Mouse (Mus musculus): ENCODE data around the gene Vmn2r90. TPM values are rescaled to one million over a fixed set of nuclear protein-coding genes. Genes with fewer than 3 reads are reported as not detected.
"Not testable (repeated sequence)": the region's sequence is repeated elsewhere in the genome, so short reads cannot be mapped to it uniquely, and the experiment has no call there.

Gene Vmn2r90
- polyA plus RNA-seq (2014; fragmentation: Nextera tagmentation; extraction: Ambion mirVana): not detected in 2 replicates

GRCm38 (mm10) chr17:17703447-17703846 lies at the start of gene Vmn2r90:
Vmn2r90 (plus strand) TSS chr17:17703747.
- H3K27me3 ChIP-seq (ENCODE audit: control insufficient read depth, insufficient read depth, low read length): no peaks in the 10 kb centered on the region
- no peak within 1 kb of the TSS for H3K4me3 ChIP-seq (ENCODE audit: low read depth, low read length)
- no peaks in the 10 kb centered on the region for H3K36me3 ChIP-seq (ENCODE audit: control insufficient read depth, insufficient read depth, low read length)
- no peak within 1 kb of the TSS for H3K27ac ChIP-seq (replicated peaks; ENCODE audit: low read depth, low read length)
- WGBS: 74% methylated on average over 1 of the region's 1 CpGs
- no peaks in the 10 kb centered on the region for H3K9me3 ChIP-seq (ENCODE audit: control insufficient read depth, low read length)
- H3K9ac ChIP-seq (ENCODE audit: low read length): no peak within 1 kb of the TSS
- no peaks in the 10 kb centered on the region for H3K4me1 ChIP-seq (ENCODE audit: control insufficient read depth, insufficient read depth, low read length)
- no peak for DNase-seq (ENCODE audit: low spot score)
- H3K4me2 ChIP-seq (ENCODE audit: low read depth, severe bottlenecking): no peak within 1 kb of the TSS
- ATAC-seq (ENCODE audit: insufficient number of reproducible peaks, low FRiP score, low TSS enrichment, low read depth): no peak

DNA sequence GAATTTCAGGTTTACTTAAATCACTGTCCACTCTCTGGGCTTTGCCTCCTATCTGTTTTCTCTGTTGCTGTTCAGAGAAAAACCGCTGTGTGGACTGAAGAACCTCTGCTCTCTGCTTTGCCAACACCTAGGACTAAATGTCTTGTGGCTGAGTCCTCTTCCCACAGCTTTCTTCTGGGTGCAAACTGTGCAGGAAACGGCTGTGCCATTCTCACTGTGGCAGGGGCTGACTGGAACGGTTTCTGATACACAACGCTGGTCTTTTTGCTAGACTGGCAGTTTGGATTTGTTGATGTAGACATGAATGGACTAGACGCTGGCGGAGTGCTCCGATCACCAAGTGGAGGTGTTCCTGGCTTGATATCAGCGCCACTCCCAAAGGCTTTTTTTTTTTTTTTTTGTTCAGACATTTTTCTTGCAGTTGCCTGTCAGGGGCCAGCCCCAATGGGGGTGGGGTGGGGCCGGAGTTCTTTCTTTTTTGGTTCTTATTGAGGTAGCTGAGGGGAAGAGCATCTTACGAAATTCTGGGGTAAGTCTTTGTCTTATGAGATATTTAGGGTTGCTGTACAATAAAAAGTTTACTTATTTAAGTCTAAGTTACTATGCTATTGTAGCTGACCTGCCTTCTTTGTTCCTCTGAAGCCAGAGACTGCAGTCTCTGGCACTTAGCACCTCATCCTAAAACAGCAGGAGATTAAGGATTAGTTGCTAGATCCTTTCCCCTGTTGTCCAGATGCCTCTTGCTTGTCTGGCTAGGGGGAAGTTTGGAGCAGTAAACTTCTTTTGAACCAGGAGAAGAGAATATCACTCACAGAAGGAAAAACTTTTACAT lies 48.3 kb upstream of the Vmn2r90 start:
- 0 out of 2 replicates have a peak overlapping the region, but pooled peaks have one; percentile 5 for H3K9ac ChIP-seq (ENCODE audit: low read length)
- DNase-seq (ENCODE audit: low spot score) (no peak), ATAC-seq (ENCODE audit: insufficient number of reproducible peaks, low FRiP score, low TSS enrichment, low read depth) (no peak)
- H3K4me2 ChIP-seq (ENCODE audit: low read depth, severe bottlenecking): peak overlapping the region; percentile 21; the same call in 1 of the 2 replicates
- H3K9me3 ChIP-seq (ENCODE audit: control insufficient read depth, low read length): no peaks in the 10 kb centered on the region
- no peaks in the 10 kb centered on the region for H3K4me1 ChIP-seq (ENCODE audit: control insufficient read depth, insufficient read depth, low read length)
- no peaks in the 10 kb centered on the region for H3K36me3 ChIP-seq (ENCODE audit: control insufficient read depth, insufficient read depth, low read length)
- WGBS: 14% methylated on average over 10 of the region's 10 CpGs
- H3K27me3 ChIP-seq (ENCODE audit: control insufficient read depth, insufficient read depth, low read length): no peaks in the 10 kb centered on the region
- H3K4me3 ChIP-seq (ENCODE audit: low read depth, low read length): no peak overlapping the region
- no peak overlapping the region for H3K27ac ChIP-seq (replicated peaks; ENCODE audit: low read depth, low read length)

DNA sequence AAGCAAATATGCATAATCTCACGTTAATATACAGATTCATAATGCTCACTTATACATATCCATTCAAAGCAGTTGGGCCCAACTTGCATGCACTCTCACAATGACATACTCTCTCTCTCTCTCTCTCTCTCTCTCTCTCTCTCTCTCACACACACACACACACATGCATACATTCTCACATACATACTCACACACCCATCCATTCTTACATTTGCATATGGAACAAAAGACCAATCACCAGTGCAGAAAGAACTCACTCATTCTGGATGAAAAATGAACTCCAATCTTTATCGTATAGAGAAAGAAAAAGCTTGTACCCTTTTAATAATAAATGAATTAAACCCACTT lies 47.7 kb upstream of the Vmn2r90 start:
- H3K36me3 ChIP-seq (ENCODE audit: control insufficient read depth, insufficient read depth, low read length): no peaks in the 10 kb centered on the region
- H3K4me2 ChIP-seq (ENCODE audit: low read depth, severe bottlenecking): no peak overlapping the region
- ATAC-seq (ENCODE audit: insufficient number of reproducible peaks, low FRiP score, low TSS enrichment, low read depth) (no peak), DNase-seq (ENCODE audit: low spot score) (no peak)
- no peaks in the 10 kb centered on the region for H3K9me3 ChIP-seq (ENCODE audit: control insufficient read depth, low read length)
- no peaks in the 10 kb centered on the region for H3K4me1 ChIP-seq (ENCODE audit: control insufficient read depth, insufficient read depth, low read length)
- no peaks in the 10 kb centered on the region for H3K27me3 ChIP-seq (ENCODE audit: control insufficient read depth, insufficient read depth, low read length)
- WGBS: 34% methylated on average over 2 of the region's 2 CpGs
- no peak overlapping the region for H3K4me3 ChIP-seq (ENCODE audit: low read depth, low read length)
- H3K9ac ChIP-seq (ENCODE audit: low read length): no peak overlapping the region
- H3K27ac ChIP-seq (replicated peaks; ENCODE audit: low read depth, low read length): no peak overlapping the region

DNA sequence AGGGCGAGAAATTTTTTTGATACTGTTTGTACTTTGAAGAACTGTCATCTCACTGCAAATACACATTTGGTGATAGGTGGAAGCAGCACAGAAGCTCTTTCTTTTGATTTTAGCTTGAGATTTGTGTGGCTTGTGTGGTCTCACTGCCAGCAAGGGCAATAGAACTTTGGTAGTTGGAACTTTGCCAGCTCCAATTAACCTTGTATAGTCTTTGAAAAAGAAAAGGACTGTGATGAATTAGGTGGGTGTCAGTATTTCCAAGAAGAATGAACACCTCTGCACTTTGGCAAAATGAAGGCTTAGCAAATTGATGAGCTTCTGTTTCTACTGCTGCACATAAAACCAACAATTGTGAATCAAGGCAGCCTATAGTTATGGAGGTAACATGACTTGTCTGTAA lies 24.8 kb upstream of the Vmn2r90 start:
- Histone ChIP-seq H3K27me3 (ENCODE audit: control insufficient read depth, insufficient read depth, low read length) (no peaks in the 10 kb centered on the region), H3K4me1 (ENCODE audit: control insufficient read depth, insufficient read depth, low read length) (no peaks in the 10 kb centered on the region), H3K4me3 (ENCODE audit: low read depth, low read length) (no peak overlapping the region), H3K9ac (ENCODE audit: low read length) (no peak overlapping the region), H3K36me3 (ENCODE audit: control insufficient read depth, insufficient read depth, low read length) (no peaks in the 10 kb centered on the region), H3K9me3 (ENCODE audit: control insufficient read depth, low read length) (no peaks in the 10 kb centered on the region), H3K4me2 (ENCODE audit: low read depth, severe bottlenecking) (no peak overlapping the region), H3K27ac (replicated peaks; ENCODE audit: low read depth, low read length) (no peak overlapping the region)
- 92% methylated on average over 1 of the region's 1 CpGs for WGBS
- ATAC-seq (ENCODE audit: insufficient number of reproducible peaks, low FRiP score, low TSS enrichment, low read depth): no peak
- DNase-seq (ENCODE audit: low spot score): no peak

DNA sequence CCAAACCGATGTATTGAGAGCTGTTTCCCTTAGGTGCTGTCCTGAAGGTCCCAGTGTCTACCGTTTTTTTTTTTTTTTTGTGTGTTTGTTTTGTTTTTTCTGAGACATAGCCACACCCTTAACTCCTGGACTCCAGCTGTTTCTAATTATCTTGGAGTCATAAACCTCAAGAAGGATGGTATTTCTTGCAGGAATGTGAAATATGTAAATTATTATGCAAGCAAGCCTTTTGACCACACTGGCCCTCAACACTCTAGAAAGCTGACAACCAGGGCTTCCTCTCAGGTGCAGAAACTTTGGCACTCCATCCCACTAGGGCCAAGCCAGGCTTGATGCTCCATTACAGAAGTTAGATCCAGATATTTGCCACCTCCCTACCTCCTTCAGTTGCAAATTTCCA lies 12.9 kb upstream of the Vmn2r90 start:
- no peak overlapping the region for H3K9ac ChIP-seq (ENCODE audit: low read length)
- H3K27me3 ChIP-seq (ENCODE audit: control insufficient read depth, insufficient read depth, low read length): no peaks in the 10 kb centered on the region
- H3K36me3 ChIP-seq (ENCODE audit: control insufficient read depth, insufficient read depth, low read length): no peaks in the 10 kb centered on the region
- H3K4me2 ChIP-seq (ENCODE audit: low read depth, severe bottlenecking): no peak overlapping the region
- no peak for DNase-seq (ENCODE audit: low spot score)
- no peaks in the 10 kb centered on the region for H3K4me1 ChIP-seq (ENCODE audit: control insufficient read depth, insufficient read depth, low read length)
- H3K27ac ChIP-seq (replicated peaks; ENCODE audit: low read depth, low read length): no peak overlapping the region
- no peak overlapping the region for H3K4me3 ChIP-seq (ENCODE audit: low read depth, low read length)
- no peaks in the 10 kb centered on the region for H3K9me3 ChIP-seq (ENCODE audit: control insufficient read depth, low read length)
- no peak for ATAC-seq (ENCODE audit: insufficient number of reproducible peaks, low FRiP score, low TSS enrichment, low read depth)
- WGBS: 72% methylated on average over 2 of the region's 2 CpGs

GRCm38 (mm10) chr17:17732396-17732795 lies 28.8 kb downstream of the Vmn2r90 start:
- not testable (repeated sequence) for ATAC-seq (ENCODE audit: insufficient number of reproducible peaks, low FRiP score, low TSS enrichment, low read depth); H3K4me1 ChIP-seq (ENCODE audit: control insufficient read depth, insufficient read depth, low read length); DNase-seq (ENCODE audit: low spot score); H3K27me3 ChIP-seq (ENCODE audit: control insufficient read depth, insufficient read depth, low read length); H3K4me3 ChIP-seq (ENCODE audit: low read depth, low read length); H3K27ac ChIP-seq (replicated peaks; ENCODE audit: low read depth, low read length); H3K9ac ChIP-seq (ENCODE audit: low read length); H3K9me3 ChIP-seq (ENCODE audit: control insufficient read depth, low read length); H3K36me3 ChIP-seq (ENCODE audit: control insufficient read depth, insufficient read depth, low read length); H3K4me2 ChIP-seq (ENCODE audit: low read depth, severe bottlenecking)
- 80% methylated on average over 4 of the region's 4 CpGs for WGBS

DNA sequence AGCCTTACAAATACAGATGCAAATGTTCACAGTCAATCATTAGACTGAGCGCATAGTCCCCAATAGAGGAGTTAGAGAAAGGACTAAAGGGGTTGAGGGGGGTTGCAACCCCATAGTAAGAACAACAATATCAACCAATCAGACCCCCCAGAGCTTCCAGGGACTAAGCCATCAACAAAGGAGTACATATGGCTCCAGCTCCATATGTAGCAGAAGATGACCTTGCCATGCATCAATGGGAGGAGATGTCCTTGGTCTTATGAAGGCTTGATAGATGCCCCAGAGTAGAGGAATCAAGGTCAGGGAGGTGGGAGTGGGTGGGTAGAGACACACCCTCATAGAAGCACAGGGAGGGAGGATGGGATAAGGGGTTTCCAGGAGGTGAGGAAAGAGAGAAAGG lies 35.1 kb downstream of the Vmn2r90 start:
- ATAC-seq (ENCODE audit: insufficient number of reproducible peaks, low FRiP score, low TSS enrichment, low read depth): no peak
- H3K27ac ChIP-seq (replicated peaks; ENCODE audit: low read depth, low read length): no peak overlapping the region
- H3K9me3 ChIP-seq (ENCODE audit: control insufficient read depth, low read length): peaks cover 2% of the 10 kb centered on the region; the same call in 1 of the 2 replicates
- 81% methylated on average over 1 of the region's 1 CpGs for WGBS
- H3K27me3 ChIP-seq (ENCODE audit: control insufficient read depth, insufficient read depth, low read length): no peaks in the 10 kb centered on the region
- no peak overlapping the region for H3K4me2 ChIP-seq (ENCODE audit: low read depth, severe bottlenecking)
- no peak overlapping the region for H3K4me3 ChIP-seq (ENCODE audit: low read depth, low read length)
- no peak for DNase-seq (ENCODE audit: low spot score)
- H3K9ac ChIP-seq (ENCODE audit: low read length): no peak overlapping the region
- no peaks in the 10 kb centered on the region for H3K4me1 ChIP-seq (ENCODE audit: control insufficient read depth, insufficient read depth, low read length)
- no peaks in the 10 kb centered on the region for H3K36me3 ChIP-seq (ENCODE audit: control insufficient read depth, insufficient read depth, low read length)

DNA sequence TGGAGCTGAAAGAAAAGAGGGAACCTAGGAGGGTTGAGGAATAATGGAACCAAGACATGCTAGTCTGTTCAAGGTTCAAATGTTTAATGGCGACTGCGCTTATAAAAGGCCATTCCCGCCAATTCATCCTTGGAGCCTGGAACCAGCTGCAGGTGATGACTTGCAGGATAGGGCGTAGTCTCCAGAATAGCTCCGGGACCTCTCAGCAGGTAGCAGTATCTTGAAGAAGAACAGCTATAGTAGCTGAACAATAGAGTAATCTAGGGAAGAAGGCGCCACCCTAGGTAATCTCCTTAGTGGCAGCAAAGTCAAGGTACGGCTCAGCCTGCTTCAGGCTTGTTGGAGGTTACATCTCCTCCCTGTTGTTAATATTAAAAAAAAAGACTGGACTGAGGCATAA lies 35.8 kb downstream of the Vmn2r90 start:
- H3K9ac ChIP-seq (ENCODE audit: low read length); H3K36me3 ChIP-seq (ENCODE audit: control insufficient read depth, insufficient read depth, low read length); H3K9me3 ChIP-seq (ENCODE audit: control insufficient read depth, low read length); ATAC-seq (ENCODE audit: insufficient number of reproducible peaks, low FRiP score, low TSS enrichment, low read depth); H3K4me2 ChIP-seq (ENCODE audit: low read depth, severe bottlenecking); DNase-seq (ENCODE audit: low spot score); H3K27me3 ChIP-seq (ENCODE audit: control insufficient read depth, insufficient read depth, low read length); H3K27ac ChIP-seq (replicated peaks; ENCODE audit: low read depth, low read length); H3K4me3 ChIP-seq (ENCODE audit: low read depth, low read length); H3K4me1 ChIP-seq (ENCODE audit: control insufficient read depth, insufficient read depth, low read length): not testable (repeated sequence)
- WGBS: 94% methylated on average over 7 of the region's 7 CpGs

GRCm38 (mm10) chr17:17739936-17740335 lies 36.4 kb downstream of the Vmn2r90 start:
- H3K9me3 ChIP-seq (ENCODE audit: control insufficient read depth, low read length); H3K4me3 ChIP-seq (ENCODE audit: low read depth, low read length); H3K4me2 ChIP-seq (ENCODE audit: low read depth, severe bottlenecking); DNase-seq (ENCODE audit: low spot score); H3K4me1 ChIP-seq (ENCODE audit: control insufficient read depth, insufficient read depth, low read length); H3K27me3 ChIP-seq (ENCODE audit: control insufficient read depth, insufficient read depth, low read length); H3K36me3 ChIP-seq (ENCODE audit: control insufficient read depth, insufficient read depth, low read length); H3K27ac ChIP-seq (replicated peaks; ENCODE audit: low read depth, low read length); H3K9ac ChIP-seq (ENCODE audit: low read length); ATAC-seq (ENCODE audit: insufficient number of reproducible peaks, low FRiP score, low TSS enrichment, low read depth): not testable (repeated sequence)
- 85% methylated on average over 5 of the region's 5 CpGs for WGBS

Data from limb, embryonic 11.5 days (tissue).